Mouse (Mus musculus): Measurements from ENCODE around the gene Pole3. TPM values are rescaled to one million over a fixed set of nuclear protein-coding genes. Genes with fewer than 3 reads are reported as not detected.

The Pole3 gene
- total RNA-seq, 2 experiments from 2014 or later, result 22.8 to 28.6 TPM

DNA sequence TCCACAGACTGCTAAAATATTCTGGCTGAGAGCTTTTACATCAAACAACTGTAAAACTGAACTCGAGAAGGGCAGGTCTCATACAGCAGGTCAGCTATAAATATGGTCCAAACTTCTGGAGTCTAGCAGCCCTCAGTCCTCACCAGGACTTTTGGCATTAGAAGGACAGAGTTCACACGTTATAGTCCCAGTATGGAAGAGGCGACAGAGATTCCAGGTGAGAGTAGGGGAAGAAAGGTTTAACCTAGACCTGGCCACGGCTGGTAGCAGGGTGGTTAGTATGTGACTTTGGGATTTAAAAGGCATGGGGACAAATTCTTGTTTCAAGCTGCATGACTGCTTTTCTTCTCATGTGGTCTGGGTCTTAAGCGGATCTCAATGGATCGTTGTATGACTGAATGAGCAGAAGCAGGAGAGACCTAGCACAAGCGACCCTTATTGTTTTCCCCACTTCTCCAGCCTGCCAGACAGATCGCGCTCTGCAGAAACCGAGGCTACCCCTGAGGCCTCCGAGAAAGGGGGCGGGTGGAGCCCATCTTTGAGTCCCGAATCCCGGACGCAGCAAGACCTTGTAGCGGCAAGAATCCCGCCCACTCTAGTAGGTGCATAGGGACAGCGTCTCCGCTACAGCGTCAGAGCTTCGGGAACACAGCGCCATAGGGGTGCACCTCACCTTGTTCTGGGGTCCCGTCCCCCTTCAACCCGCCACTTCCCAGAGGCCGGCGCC, 5.6 kb downstream of the Pole3 start:
- no peak; the same call in 1 of the 2 replicates for ATAC-seq (ENCODE audit: poor library complexity, severe bottlenecking)

DNA sequence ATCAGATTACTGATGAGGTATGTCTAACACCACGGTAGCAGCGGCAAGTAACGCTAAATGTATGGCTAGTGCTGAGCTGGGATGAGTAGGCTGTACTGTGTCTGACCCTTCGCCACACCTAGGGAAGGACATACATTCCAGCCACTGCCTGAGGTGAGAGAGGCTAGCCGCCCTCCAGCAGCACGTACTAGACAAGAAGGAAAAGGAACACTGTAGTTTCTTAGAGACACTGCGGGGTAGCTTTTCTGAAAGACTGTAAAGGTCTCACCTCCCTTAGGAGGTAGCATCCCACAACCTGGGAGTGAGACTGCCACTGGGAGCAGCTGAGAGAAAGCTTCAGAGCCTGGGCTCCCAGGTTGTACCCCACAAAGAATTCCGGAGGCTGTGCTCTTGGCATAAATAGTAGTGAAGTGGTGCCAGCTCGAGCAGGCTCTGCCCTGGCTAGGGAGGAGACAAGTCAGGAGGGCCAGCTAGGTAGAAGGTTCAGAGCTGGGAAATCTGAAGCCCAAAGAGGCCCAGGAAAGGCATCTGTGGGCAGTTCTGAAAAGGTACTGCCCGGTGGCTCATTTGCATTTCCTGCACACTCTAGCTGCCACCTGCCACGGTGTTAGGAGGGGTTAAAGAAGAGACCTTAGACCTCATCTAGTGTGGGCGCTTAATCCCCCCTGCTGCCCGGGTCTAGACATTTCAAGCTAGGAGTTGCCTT, 6.3 kb downstream of the Pole3 start:
- no peak for ATAC-seq (ENCODE audit: poor library complexity, severe bottlenecking)

DNA sequence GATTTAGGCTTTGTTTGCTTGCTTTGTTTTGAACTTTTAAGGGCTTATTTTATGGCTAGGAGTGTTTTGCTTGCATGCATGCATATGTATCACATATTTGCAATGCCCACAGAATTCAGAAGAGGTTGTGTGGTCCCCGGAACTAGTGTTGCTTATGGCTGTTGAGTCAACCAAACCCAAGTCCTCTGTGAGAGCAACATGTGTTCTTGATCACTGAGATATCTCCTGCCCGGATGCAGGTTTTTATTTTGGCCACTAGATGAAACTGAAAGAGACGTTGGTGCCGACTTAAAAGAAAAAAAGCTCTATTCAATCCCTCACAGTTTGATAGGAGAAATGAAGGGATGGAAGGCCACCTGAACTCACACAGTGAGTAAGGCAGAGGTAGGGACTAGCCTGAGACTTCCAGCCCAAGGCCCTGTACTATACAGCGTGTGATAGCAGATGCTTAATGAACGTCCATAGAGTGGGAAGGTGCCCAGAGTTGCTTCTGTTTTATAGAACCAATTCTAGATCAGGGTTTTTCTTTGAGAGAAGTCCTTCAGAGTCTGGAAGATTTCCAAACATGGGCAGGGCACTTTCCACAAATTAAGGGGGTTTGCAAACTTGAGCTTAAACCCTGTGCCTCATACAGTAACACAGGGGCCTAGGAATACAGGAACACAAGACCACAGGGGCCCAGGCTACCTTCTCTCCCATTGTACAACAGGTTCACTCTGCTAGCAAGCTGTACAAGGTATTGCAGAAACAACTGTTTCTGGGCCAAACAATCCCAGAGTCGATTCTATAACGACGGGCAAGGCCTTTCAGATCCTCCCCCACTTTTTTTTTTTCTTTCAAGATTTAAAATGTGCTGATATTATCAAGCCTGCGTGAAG, 7.1 kb downstream of the Pole3 start:
- no peak for ATAC-seq (ENCODE audit: poor library complexity, severe bottlenecking)

DNA sequence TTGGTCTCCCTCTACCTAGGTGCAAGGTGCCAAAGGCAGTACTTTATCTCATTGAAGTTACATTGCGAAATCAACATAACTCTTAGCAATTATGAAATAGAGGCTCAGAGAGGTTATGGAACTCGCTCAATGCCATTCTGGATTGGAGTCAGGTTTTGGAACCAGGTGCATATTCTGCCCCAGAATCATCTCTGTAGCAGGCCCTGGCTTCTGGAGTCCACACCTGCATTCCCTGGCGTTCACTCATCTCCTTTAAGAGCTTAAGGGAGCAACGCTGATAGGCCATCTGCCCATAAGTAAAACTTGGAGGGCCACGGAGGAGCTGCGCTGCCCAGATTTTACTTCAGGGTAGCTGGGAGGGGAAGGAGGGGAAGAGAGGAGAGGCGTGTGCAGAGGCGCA, 7.8 kb downstream of the Pole3 start:
- no peak for ATAC-seq (ENCODE audit: poor library complexity, severe bottlenecking)

DNA sequence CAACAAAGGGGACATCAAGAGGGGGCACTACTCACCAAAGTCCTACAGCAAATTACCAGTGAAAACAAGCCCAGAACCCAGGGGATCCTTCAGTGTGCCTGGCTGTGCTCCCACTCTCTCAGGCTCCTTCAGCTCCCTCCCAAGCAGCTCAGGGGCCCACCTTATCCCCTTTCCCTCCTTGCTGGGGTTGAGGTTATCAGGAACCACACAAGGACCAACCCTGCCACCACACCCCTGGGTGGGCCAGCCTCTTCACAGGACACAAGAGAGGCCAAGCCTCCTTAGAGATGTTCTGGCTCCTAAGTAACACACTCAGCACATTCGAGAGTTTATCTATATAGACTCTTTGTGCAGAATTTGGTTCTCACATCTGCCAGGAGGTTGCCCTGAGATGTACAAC, 8.3 kb downstream of the Pole3 start:
- ATAC-seq (ENCODE audit: poor library complexity, severe bottlenecking), result peak; percentile 9; the same call in 1 of the 2 replicates

DNA sequence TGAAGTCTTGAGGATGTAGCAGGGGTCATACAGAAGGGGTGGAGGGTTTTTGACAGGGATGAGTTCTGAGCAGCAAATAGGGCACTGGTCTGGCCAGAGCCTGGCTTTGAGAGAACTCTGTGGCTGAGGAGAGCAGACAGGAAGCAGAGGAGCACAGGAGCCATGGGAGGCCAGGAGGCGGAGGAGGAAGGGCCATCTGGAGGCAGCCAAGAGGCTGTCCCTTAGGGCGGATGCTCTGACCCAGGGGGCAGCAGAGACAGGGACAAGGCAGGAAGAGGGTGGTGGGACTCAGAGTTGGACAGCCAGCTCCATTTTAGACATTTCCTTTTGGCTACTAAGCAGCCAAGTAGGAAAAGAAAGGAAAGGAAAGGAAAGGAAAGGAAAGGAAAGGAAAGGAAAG, 8.8 kb downstream of the Pole3 start:
- ATAC-seq (ENCODE audit: poor library complexity, severe bottlenecking), result no peak

DNA sequence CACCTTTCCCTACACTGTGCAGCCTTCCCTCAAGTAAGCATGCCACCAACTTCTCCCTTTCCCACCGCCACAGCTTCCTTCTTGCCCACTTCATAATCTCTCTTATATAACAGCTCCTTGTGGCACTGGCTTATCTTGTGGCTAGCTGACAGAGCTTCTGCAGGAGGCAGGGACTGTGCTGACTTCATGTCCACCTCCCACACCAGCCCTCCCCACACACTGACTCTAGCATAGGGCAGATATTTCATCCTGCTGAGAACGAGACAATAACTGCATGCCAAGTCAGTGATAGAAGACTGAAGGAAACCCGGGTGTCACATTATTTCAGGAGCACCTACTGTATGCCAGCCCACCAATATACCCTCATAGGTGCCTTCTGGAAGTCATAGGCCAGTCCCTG, 9.4 kb downstream of the Pole3 start:
- no peak for ATAC-seq (ENCODE audit: poor library complexity, severe bottlenecking)

DNA sequence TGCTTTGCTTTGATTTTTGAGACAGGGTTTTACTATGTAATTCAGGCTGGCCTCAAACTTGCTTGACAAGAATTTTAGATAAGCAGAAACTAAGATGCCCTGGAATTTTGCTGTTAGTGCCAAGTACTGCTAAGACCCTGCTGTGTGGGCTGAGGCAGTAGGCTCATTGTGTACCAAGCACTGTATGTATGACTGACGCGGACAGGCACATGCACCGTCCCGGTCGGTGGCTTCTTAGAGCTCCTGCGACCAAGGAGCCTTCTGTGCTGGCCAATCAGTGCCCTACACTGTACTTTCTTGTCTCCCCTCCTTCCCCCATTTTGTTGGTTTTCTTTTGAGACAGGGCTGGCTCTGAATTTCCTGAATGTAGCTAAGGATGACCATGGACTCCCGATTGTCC, 9.9 kb downstream of the Pole3 start:
- ATAC-seq (ENCODE audit: poor library complexity, severe bottlenecking), result no peak

DNA sequence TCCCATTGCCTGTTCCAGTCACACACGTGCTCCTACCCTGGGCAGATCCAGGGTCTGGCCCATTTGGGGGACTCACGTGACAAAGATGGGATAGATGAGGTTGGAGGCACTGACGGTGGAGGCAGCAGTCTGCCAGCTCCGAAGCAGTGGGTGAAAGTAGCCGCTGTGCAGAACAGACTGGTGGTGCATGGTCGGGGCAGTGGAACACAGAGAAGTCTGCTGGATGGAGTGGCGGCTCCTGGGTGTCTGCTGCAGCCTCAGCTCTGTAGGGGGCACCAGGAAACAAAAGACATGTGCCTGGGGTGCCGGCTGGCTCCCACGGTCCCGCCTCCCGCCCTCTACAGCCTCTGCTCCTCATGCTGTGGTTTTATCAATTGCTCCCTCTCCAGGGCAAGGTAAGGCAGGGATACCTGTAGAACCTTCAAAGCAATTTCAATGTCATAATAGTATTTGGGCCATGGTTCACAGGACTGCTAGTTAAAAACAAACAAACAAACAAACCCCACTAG, 10.8 kb downstream of the Pole3 start:
- no peak for ATAC-seq (ENCODE audit: poor library complexity, severe bottlenecking)

DNA sequence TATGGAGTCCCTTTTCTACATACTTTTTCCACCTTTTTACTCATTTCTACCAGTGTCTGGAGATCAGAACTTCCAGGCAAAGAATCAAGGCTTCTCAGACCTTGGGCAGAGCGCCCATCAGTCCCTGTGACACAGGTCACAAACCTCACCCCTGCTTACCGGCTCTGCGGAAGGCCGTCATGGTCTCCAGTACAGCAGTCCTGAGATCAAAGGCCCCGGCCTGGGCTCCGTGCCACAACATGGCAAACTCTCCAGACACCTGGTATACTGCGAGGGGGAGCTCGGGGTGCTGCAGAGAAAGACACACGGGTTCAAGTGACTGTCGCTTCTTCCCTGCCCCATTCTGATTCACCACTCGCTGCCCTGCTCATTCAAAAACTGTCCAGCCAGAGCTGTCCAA, 14.9 kb downstream of the Pole3 start:
- ATAC-seq (ENCODE audit: poor library complexity, severe bottlenecking), result no peak

DNA sequence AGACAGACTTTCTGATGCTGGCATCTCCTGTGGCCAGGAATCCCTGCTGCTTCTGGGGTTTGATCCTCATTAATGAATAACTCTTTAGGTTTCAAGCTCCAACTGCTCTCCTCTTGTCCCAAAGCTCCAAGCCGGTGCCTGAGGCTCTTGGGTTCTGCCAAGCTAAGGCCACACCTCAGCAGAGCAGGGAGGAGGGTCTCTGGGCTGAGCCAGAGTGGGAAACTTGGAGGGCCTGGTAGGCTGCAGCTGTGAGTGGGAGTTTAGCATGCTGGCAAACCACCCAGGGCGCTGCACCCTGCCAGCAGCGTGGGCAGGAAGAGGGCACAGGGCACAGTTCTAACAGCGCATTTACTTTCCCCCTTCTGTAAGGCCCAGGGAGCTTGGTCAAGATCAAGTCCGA, 16.0 kb downstream of the Pole3 start:
- ATAC-seq (ENCODE audit: poor library complexity, severe bottlenecking), result no peak

DNA sequence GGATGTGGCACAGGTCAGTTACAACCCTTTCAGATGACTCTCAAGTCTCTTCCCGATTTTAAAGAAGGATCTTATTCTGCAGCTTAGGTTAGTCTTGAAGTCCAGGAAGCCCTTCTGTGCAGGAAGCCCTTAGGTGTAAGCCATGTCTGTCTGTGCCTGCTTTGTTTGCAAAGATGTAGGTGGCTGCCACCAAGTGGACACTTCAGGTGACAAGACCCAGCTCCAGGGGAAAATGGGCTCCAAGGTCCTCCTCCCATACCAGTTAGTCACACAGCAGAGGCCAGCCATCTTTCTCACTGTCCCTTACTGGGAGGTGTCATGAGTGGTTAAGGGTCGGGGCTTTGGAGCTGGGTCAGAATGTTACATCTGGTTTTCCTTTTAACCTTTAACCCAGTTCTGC, 18.1 kb downstream of the Pole3 start:
- ATAC-seq (ENCODE audit: poor library complexity, severe bottlenecking), result no peak

DNA sequence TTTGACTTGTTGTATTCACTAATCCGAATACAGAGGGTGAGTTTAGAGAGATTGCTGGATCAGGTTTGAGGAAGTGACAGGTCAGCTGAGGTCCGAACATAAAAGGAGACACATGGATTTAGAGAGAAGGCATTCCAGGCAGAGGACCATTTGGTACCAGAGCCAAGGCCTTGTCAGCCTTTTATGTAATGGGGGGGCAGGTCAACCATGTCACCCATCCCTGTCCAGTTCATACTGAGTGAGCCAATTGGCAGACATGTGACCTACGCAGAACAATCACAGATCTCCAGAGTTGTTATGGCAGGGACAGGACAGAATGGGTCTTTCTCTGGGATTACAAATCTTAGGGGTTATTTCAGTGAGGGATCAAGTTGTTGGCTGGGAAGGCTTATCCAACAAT, 18.9 kb downstream of the Pole3 start:
- ATAC-seq (ENCODE audit: poor library complexity, severe bottlenecking), result no peak

DNA sequence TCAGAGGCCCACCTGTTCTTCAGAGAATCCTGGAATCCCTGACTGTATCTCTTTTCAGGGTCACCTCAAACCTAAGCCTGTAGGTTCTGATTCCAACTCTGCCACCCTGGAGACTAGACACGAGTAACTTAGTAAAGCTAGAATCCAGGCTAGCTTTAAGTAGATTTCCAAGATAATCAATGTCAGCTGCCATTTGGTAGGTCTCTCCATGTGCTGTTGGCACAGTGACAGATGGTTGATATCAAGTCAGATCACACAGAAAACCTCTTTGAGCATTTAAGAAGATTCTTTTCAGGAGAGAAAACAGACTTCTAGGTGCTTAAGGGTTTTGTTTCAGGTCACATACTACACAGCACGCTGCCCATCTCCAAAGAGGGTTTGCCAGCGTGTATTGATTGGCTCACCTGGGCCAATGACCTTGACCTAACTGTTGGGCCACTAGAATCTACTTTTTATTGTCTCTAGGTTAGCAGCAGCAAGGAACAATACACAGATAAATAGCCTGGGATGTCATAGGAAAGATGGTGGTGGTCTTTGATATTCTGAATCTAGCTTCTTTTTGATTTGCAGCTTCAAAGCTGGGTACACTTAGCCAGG, 21.4 kb downstream of the Pole3 start, which contains the start of gene Hdhd3:
Gene Hdhd3 (minus strand): TSS at position 94 of the 597 bp plus-strand sequence.
- ATAC-seq (ENCODE audit: poor library complexity, severe bottlenecking), result no peak

DNA sequence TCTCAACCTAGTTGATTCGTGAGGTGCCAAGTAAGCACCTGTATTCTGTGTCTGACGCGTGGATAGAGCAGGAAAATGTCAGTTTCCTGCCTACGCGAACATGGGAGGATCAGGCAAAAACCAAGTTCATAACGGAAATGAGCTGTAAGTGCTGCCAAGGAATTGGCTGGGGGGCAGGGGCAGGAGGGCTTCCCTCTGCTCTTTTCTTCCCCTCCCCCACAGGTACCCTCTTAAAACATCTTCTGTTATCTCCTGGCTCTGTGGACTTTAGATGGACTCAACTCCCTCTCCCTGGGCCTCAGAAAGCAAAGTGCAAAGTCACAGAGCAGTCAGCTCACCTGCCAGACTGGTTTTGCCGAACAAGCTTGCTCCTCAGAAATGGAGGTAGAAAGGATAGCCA, 21.9 kb downstream of the Pole3 start:
- ATAC-seq (ENCODE audit: poor library complexity, severe bottlenecking), result no peak

DNA sequence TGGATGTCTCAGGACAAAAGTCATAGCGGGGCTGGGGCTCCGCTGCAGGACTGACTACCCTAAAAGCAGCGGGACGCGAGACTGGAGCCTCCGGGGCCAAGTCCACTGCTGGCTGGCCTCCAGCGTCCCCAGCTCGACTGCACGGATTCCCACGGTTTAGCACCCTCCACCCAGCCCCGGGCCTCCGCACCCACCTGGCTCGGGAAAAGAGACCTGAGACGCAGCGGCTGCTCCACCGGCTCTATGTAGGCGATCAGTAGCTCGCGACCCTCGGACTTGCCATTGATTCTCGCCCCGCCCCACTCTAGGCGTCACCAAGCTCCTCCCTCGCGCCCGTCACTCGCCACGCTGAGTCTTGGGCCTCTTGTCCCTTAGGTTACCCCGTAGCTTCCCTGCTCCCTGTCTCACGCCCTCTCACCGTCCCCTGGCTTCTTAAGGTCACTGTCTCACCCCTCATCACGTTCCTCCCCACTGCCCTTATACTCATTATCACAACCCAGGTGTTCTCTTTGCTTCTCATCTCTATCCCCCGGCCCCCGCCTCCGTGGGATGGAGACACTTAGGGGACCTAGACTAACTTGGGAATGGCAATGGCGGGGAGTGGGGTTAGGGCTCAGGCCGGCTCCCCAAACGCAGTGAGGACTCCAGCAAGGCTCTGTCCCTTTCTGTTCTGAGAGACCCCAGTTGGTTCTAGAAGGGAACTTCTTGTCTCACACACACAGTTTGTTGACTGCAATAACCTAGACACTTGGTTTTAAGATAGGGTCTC, 22.7 kb downstream of the Pole3 start:
- peak; percentile 97 for ATAC-seq (ENCODE audit: poor library complexity, severe bottlenecking)

DNA sequence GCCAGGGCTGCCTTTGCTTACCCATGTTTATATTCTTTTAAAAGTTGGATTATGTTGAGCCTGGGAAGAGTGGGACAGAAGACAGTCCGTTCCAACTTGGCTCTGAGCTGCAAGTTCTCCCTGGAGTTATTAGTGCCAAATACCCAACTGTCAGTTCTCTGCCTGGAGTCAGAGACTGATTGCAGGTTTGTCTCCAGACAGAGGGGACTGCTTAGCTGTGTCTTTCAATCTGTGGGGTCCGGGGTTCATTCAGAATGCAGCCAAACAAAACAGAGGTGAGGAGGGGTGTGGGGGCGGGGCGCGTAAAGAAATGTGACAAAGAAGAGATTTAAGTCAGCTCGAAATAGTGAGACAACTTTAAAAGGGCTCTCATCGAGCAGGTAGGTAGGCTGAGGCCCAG, 23.3 kb downstream of the Pole3 start:
- ATAC-seq (ENCODE audit: poor library complexity, severe bottlenecking), result no peak; the same call in 1 of the 2 replicates

DNA sequence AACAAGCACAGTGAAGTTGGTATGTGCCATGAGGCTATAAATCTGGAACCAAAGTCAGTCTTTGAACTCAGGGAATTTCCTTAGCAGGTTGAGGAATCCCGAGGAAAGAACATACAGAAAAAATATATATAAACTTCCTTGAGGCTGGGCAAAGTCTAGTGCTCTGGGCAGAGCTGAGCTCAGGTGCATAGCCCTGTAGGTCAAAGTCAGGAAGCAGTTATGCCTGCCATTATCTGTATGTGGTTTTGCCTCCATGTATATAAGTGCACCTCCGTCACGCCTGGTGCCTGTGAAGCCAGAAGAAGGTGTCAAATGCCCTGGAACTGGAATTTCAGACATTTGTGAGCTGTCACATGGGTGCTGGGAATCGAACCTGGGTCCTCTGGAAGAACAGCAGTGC, 24.1 kb downstream of the Pole3 start:
- ATAC-seq (ENCODE audit: poor library complexity, severe bottlenecking), result no peak

DNA sequence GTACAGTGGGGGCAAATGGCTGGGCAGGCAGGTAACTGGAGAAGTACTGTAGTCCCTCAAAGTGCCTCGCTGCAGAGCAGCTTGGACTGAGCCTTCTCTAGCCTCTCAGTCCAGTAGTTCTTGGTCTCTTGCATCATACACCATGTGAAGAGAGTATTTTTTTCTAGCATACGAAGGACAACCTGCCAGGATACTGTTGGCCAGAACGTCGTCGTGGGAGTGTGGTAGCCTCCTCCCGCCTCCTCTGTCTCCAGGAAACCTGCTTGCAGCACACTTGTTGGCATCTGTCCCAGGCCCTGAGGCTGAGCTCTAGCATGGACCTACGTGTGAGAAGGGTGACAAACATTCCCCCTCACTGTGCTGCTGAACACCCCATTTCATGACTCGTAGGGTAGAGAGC, 28.1 kb downstream of the Pole3 start:
- ATAC-seq (ENCODE audit: poor library complexity, severe bottlenecking), result no peak

DNA sequence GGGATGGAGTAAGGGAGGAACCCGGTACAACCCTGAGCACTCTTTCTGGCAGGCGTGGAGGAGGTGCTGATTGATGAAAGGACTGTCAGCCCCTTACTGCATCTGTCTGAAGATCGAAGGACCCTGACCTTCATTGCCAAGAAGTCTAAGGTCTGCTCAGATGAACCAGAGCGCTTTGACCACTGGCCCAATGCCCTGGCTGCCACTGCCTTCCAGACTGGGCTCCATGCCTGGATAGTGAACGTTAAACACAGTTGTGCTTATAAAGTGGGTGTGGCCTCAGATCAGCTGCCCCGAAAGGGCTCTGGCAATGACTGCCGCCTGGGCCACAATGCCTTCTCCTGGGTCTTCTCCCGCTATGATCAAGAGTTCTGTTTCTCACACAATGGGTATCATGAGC, 28.9 kb downstream of the Pole3 start:
- no peak for ATAC-seq (ENCODE audit: poor library complexity, severe bottlenecking)

All from megakaryocyte, adult 5-6 weeks (primary cell).